Mouse (Mus musculus) embryo, embryonic 11.5 days (tissue): Measurements from ENCODE around the gene Ddx39b.
"Not testable (repeated sequence)": the region's sequence is repeated elsewhere in the genome, so short reads cannot be mapped to it uniquely, and the experiment has no call there.

ENCODE experiments used
- DNase-seq: peaks from one replicate; pipeline ENCODE4 v3.0.0-alpha.2; 2012; ENCODE audit warnings: low read depth, low spot score

Ddx39b gene

GRCm38 (mm10) chr17:35261651-35262050 is 20.1 kb downstream of the Ddx39b start:
- no peak for DNase-seq

- peak; percentile 90 for DNase-seq
Observed at GRCm38 (mm10) chr17:35262664-35263522, 21.3 kb downstream of the Ddx39b start, which contains the start of gene H2-D1. Gene H2-D1, plus strand, starts transcription at chr17:35262730.

- no peak for DNase-seq
Observed at GRCm38 (mm10) chr17:35263523-35263883, 22.0 kb downstream of the Ddx39b start.

- no peak for DNase-seq
Observed at GRCm38 (mm10) chr17:35267399-35268086, 26.0 kb downstream of the Ddx39b start.

GRCm38 (mm10) chr17:35269653-35270347 is 28.3 kb downstream of the Ddx39b start:
- peak; percentile 62 for DNase-seq

- DNase-seq, result no peak
Observed at GRCm38 (mm10) chr17:35272249-35272648, 30.7 kb downstream of the Ddx39b start.

- DNase-seq, result peak; percentile 84
Observed at GRCm38 (mm10) chr17:35274770-35275169, 33.2 kb downstream of the Ddx39b start.

GRCm38 (mm10) chr17:35276304-35276864 is 34.8 kb downstream of the Ddx39b start:
- DNase-seq, result no peak

- no peak for DNase-seq
Observed at GRCm38 (mm10) chr17:35278049-35278448, 36.5 kb downstream of the Ddx39b start.

- DNase-seq, result no peak
Observed at GRCm38 (mm10) chr17:35278957-35279688, 37.6 kb downstream of the Ddx39b start.

GRCm38 (mm10) chr17:35280276-35280675 is 38.7 kb downstream of the Ddx39b start:
- DNase-seq, result no peak

GRCm38 (mm10) chr17:35285431-35285830 is 43.9 kb downstream of the Ddx39b start:
- no peak for DNase-seq

- peak; percentile 44 for DNase-seq
Observed at GRCm38 (mm10) chr17:35295796-35296195, 54.2 kb downstream of the Ddx39b start.

GRCm38 (mm10) chr17:35300261-35300945 is 58.9 kb downstream of the Ddx39b start:
- not testable (repeated sequence) for DNase-seq

GRCm38 (mm10) chr17:35301645-35302258 is 60.2 kb downstream of the Ddx39b start:
- DNase-seq, result peak; percentile 78

- no peak for DNase-seq
Observed at GRCm38 (mm10) chr17:35303271-35303670, 61.7 kb downstream of the Ddx39b start.
